Mouse (Mus musculus) heart, postnatal 4 days (tissue): Measurements from ENCODE around the gene Cnr2. TPM values are rescaled to one million over a fixed set of nuclear protein-coding genes. Genes with fewer than 3 reads are reported as not detected.
"Not testable (repeated sequence)": the region's sequence is repeated elsewhere in the genome, so short reads cannot be mapped to it uniquely, and the experiment has no call there.

Experiments
- DNase-seq: peaks from one replicate; pipeline ENCODE4 v3.0.0; 2021
- total RNA-seq, 2 experiments: library from RNA; stranded (reverse); gene quantifications; 2 replicates each; pipeline ENCODE4 v1.2.3; 2021

The Cnr2 gene
- total RNA-seq, 2 experiments from 2014 or later = 0.68 to 0.74 TPM

- no peak for DNase-seq
These were observed 43.7 kb downstream of the Cnr2 start for GRCm38 (mm10) chr4:135938858-135939257.

GRCm38 (mm10) chr4:135941026-135941425 lies 45.8 kb downstream of the Cnr2 start:
- DNase-seq = not testable (repeated sequence)

DNA sequence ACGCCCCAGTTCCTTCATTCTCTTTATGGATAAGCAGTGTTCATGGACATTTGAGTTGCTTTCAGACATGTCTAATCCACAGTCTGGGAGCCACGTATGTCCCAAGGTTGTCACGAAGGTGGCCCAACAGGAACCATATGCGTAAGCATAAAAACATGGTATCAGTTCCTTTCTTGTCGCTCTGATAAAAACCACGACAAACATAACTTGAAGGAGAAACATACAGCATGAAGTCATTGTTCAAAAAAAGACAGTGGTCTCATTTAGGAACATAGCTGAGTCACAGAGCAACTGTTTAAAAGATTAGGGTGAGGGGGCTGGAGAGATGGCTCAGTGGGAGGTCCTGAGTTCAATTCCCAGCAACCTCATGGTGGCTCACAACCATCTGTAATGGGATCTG lies 47.0 kb downstream of the Cnr2 start:
- no peak for DNase-seq

DNA sequence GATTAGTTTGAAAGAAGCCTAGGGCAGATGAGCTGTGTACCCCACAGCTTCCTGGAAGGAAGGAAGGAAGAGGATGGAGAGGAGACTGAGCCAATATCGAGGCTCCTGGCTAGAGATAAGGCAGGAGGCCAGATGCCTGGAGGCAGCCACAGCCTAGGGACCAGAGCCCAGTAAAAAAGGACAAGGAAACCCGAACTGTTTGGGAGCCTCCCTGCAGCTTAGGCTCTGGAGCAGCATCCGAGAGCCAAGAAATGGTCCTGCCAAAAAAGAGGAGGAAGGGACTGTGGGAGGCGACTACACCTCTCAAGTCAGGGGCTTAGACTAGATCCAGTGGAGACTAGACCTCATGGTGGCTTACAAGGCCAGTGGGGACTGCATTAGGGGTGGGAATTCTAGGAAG lies 48.2 kb downstream of the Cnr2 start:
- DNase-seq = no peak

GRCm38 (mm10) chr4:135945706-135946105 lies 50.5 kb downstream of the Cnr2 start:
- no peak for DNase-seq

GRCm38 (mm10) chr4:135946278-135946658 lies 51.1 kb downstream of the Cnr2 start, which contains the start of gene Hmgcl:
Gene Hmgcl, plus strand, starts transcription at chr4:135946448.
- DNase-seq = peak; percentile 97

- no peak for DNase-seq
These were observed 51.6 kb downstream of the Cnr2 start for GRCm38 (mm10) chr4:135946659-135947301.

DNA sequence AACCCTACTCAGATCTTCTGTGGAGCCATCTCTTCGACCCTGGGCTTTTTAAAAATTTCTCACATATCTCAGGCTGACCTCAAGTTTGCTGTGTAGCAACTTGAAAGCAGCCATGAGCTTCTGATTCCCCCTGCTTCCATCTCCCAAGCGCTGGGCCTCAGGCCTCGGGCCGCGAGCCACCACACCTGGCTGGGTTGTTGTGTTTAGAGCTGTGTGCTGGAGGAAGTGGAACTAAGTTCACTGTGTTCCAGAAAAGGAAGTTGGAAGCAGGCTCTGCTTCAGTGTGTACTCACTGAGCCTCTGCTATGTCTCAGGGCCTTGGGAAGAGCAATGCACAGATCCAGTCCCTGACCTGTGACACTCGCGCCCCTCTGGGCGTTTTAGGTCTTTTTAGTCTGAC lies 52.9 kb downstream of the Cnr2 start:
- no peak for DNase-seq

DNA sequence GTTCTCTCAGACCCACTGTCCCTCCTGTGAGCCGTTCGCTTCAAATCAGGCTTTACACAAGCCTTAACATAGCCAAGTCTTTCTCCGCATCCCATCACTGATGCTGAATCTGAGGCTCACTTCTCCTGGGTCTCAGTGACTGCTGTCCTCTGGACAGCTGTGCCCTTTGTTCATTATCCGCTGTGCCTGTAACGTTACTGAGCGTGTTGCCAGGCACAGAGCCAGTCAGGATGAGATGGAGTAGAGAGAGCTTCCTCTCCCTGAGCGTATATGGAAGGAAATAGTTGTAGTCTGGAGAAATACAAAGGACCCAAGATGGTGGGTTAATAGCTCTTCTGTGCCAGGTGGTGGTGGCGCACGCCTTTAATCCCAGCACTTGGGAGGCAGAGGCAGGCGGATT lies 54.3 kb downstream of the Cnr2 start:
- DNase-seq = no peak

DNA sequence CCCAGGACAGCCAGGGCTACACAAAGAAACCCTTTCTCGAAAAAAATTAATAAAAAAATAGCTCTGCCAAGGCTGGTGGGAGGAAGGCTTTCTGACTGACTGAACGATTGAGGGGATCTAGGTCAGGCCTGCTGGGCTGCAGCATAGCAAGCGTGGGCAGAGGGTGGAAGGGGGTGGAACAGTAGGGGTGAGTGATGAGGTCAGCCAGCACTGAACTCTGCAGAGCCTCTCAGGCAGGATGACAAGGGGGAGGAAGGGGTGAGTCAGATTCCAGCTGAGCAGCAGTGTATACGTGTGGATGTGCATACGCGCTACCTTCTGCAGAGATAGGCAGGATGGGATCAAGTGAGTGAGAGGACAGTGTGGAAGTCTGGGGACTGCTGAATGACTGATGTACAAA lies 54.7 kb downstream of the Cnr2 start:
- no peak for DNase-seq

GRCm38 (mm10) chr4:135950365-135950764 lies 55.2 kb downstream of the Cnr2 start:
- no peak for DNase-seq

DNA sequence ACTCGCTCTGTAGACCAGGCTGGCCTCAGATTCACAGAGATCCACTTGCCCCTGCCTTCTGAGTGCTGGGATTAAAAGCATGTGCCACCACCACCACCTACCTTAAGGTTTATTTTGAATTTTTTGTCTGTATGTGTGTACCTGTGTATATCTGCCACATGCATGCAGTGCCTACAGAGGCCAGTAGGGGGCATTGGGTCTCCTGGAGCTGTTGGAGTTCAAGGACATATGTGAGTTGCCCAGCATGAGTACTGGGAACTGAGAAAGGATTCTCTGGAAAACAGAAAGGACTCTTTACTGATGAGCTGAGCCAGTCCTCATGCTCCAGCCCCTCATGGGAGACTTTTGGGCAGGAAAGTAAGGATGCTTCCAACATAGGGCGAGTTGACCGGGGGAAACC lies 56.3 kb downstream of the Cnr2 start:
- DNase-seq = no peak

- no peak for DNase-seq
These were observed 58.0 kb downstream of the Cnr2 start for GRCm38 (mm10) chr4:135953179-135953578.

DNA sequence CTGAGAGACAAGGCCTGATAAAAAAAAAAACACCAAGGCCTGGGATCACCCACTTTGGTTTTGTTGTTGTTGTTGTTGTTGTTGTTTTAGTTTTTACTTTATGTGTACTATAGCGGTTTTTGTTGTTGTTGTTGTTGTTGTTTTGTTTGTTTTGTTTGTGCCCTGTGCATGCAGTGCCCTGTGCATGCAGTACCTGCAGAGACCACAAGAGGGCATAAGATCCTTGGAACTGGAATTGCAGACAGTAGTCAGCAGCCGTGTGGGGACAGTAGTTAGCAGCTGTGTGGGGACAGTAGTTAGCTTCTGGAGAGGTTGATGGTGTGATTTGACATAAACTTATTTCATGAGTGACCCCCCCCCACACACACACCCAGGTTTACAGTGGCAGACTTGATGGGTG lies 59.0 kb downstream of the Cnr2 start:
- DNase-seq = peak; percentile 86

DNA sequence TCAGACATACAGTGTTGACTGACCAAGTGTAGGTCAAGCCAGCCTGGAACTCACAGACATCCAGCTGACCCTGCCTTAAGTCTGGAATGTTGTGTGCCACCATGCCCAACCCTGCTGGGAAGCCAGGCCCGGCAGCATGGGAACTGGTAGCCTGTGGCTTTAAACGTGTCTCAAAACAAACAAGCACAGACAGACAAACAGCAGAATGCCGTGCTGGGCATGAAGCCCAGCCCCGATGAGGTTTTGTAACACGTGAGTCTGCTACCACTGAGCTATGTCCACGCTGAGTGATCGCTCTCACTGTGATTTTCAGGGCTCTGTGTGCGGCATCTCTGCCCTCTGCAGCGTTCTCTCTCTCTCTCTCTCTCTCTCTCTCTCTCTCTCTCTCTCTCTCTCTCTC lies 60.7 kb downstream of the Cnr2 start:
- DNase-seq = no peak

DNA sequence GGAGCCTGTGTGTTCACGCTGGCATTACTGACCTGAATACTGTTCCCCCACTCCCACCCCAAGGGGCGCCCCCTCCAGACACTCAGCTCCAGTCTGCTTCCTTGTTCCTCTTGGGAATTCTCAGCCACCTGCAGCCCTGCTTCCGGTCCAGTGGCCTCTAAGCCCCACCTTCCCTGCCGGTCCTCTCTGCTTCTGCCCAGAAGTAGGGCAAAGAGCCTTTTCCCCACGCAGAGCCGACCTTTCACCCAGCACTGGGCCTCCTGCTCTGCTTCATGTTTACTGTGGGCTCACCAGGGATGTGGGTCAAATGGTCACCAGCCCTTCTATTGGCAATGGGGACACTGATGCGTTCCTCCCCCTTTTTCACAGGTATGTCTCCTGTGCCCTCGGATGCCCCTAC lies 63.2 kb downstream of the Cnr2 start:
- no peak for DNase-seq

- DNase-seq = peak; percentile 88
These were observed 65.5 kb downstream of the Cnr2 start for GRCm38 (mm10) chr4:135960717-135961116.

- no peak for DNase-seq
These were observed 66.5 kb downstream of the Cnr2 start for GRCm38 (mm10) chr4:135961709-135962108.

DNA sequence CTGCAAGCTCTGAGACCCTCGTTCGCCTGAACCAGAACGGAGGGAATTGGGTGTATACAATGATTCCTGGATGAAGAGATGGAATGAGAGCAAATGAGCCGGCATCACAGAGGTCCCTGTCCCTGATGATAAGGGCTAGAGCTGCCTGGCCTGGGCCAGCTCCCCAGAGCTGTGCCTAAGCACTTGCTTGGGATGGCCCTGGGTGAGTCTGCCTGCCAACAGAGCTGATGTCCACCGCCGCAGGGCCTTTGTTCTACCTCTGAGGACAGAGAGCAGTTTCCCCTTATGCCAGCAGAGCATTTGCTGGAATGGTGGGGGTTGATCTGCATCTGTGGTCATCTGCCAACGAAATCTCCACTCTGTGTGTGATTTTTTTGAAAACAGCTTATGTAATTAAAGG lies 67.0 kb downstream of the Cnr2 start:
- DNase-seq = no peak

DNA sequence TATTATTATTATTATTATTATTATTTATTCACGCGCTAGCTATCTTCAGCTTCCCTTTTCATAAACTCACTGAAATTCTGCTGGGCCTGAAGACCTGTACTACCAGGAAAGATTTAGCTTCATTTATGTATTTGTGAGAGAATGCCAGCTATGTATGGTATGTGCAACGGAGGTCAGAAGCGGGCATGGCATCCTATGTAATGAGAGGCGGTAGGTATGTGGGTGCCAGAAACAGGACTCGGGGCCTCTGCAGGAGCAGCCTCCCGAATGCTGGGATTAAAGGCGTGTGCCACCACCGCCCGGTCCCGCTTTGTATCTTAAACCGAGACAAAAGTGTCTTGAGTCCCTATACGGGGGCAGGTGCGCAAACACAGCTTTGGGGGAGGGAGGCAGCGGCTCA lies 67.8 kb downstream of the Cnr2 start:
- DNase-seq = no peak

DNA sequence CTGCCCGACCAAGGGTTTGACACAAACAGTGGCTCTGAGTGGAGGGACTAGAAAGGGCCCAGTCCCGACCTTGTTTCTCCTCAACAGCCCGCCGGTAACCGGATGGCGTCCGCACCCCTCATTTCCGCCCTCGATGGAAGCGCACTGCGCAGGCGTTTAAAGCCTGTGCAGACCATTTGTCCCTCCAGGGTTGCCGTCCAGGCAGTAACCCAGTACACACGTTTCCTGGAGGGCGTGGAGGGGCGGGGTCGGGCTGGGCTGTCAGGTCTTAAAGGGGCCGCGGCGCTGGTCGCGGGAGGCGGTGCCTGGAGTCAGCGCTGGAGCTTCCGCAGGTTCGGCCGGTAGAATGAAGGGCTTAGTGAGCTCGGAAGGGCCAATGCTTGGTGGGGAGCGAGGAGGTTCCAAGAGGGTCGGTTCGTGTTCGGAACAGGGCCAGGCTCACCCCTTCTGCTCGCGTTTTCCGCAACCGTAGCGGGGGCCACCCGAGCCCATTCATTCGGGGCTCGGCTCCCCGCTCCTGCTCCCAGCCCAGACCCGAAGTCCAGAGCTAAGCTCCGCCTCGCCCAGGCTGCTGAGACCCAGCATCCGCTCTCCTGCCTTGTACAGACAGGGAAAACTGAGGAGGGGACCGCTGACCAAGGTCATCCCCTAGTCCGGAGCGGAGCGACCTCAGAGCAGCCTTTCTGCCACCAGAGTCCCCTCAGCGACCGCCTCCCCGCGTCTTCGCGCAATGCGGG lies 68.4 kb downstream of the Cnr2 start, which contains the start of gene Gale:
Gene Gale, plus strand, starts transcription at position 271 of the 737 bp plus-strand sequence.
- DNase-seq = peak; percentile 94

DNA sequence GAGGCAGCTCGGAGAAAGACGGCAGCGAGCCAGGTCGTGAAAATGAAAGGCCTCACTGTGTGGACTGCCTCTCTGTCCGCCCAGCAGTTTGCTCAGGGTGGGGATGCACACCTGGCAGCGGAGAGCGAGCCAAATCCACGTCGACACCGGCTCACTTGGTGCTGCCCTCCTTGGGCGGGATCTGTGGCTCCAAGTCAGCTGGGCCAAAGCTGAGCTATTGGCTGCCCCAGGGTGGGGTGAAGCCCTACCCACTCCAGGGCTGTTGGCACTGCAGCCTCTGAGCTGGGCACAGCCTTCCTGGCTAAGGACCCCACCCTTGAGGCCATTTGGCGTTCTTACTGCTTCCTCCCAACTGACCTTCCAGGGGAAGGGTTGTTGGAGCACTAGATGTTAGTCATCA lies 69.2 kb downstream of the Cnr2 start:
- peak; percentile 61 for DNase-seq

- DNase-seq = no peak
These were observed 69.9 kb downstream of the Cnr2 start for GRCm38 (mm10) chr4:135965113-135965512.

- no peak for DNase-seq
These were observed 71.1 kb downstream of the Cnr2 start for GRCm38 (mm10) chr4:135966283-135966682.
